Mouse (Mus musculus) stomach, embryonic 15.5 days (tissue): ENCODE data around the gene Gucy2f. TPM values are rescaled to one million over a fixed set of nuclear protein-coding genes. Genes with fewer than 3 reads are reported as not detected.
"Not testable (repeated sequence)": the region's sequence is repeated elsewhere in the genome, so short reads cannot be mapped to it uniquely, and the experiment has no call there.

ENCODE experiments used
- ATAC-seq: fragments of 200-750 bp; cut with Nextera tagmentation; 2 replicates; pipeline ENCODE4 v1.8.0; 2017; ENCODE audit warnings: low read depth, moderate number of reproducible peaks, moderate TSS enrichment; ENCODE audit not compliant: insufficient read depth, low FRiP score
- H3K27ac ChIP-seq: fragments of 300-500 bp; sonication (generic); 2 replicates; pipeline ENCODE4 v1.5.1; 2015; ENCODE audit warnings: mild to moderate bottlenecking, inconsistent platforms
- H3K27me3 ChIP-seq: fragments of 300-500 bp; sonication (generic); replicated peaks from 2 replicates; pipeline ENCODE4 v1.6.1; 2015; ENCODE audit warnings: inconsistent platforms
- H3K36me3 ChIP-seq: fragments of 300-500 bp; sonication (generic); 2 replicates; pipeline ENCODE4 v1.6.1; 2015; ENCODE audit warnings: inconsistent platforms
- H3K4me1 ChIP-seq: fragments of 300-500 bp; sonication (generic); 2 replicates; pipeline ENCODE4 v1.6.1; 2015; ENCODE audit warnings: inconsistent platforms
- H3K4me2 ChIP-seq: fragments of 300-500 bp; sonication (generic); 2 replicates; pipeline ENCODE4 v1.6.1; 2015; ENCODE audit warnings: mild to moderate bottlenecking, inconsistent platforms
- H3K4me3 ChIP-seq: fragments of 300-500 bp; sonication (generic); replicated peaks from 2 replicates; pipeline ENCODE4 v1.5.1; 2015; ENCODE audit warnings: inconsistent platforms
- H3K9ac ChIP-seq: fragments of 300-500 bp; sonication (generic); 2 replicates; pipeline ENCODE4 v1.6.1; 2015; ENCODE audit warnings: inconsistent platforms
- H3K9me3 ChIP-seq: fragments of 300-500 bp; sonication (generic); 2 replicates; pipeline ENCODE4 v1.6.1; 2016; ENCODE audit warnings: inconsistent platforms
- WGBS: fragments of 180-500 bp; shearing (Covaris S2); methylation state at CpG from one replicate; pipeline ENCODE4 v1.1.7; 2015; 5-methylcytosine and 5-hydroxymethylcytosine counted together
- polyA plus RNA-seq: library from polyadenylated mRNA; unstranded; fragments of >200 nt; fragmentation: Nextera tagmentation; extraction: Ambion mirVana; gene quantifications from 2 replicates; pipeline ENCODE4 v1.2.1, GENCODE M21; 2015

Gene Gucy2f
- 0.03 and 0.08 TPM in 2 replicates for polyA plus RNA-seq

GRCm38 (mm10) chrX:142196831-142197230 is at the start of gene Gucy2f:
Gucy2f (minus strand) TSS chrX:142196931.
- WGBS: 41% methylated on average over 5 of the region's 5 CpGs
- Histone ChIP-seq H3K27me3 (no peaks in the 10 kb centered on the region), H3K4me2 (no peak within 1 kb of the TSS), H3K9me3 (no peaks in the 10 kb centered on the region), H3K27ac (no peak within 1 kb of the TSS), H3K36me3 (no peaks in the 10 kb centered on the region), H3K9ac (no peak within 1 kb of the TSS), H3K4me1 (no peaks in the 10 kb centered on the region), H3K4me3 (no peak within 1 kb of the TSS)
- ATAC-seq: no peak

DNA sequence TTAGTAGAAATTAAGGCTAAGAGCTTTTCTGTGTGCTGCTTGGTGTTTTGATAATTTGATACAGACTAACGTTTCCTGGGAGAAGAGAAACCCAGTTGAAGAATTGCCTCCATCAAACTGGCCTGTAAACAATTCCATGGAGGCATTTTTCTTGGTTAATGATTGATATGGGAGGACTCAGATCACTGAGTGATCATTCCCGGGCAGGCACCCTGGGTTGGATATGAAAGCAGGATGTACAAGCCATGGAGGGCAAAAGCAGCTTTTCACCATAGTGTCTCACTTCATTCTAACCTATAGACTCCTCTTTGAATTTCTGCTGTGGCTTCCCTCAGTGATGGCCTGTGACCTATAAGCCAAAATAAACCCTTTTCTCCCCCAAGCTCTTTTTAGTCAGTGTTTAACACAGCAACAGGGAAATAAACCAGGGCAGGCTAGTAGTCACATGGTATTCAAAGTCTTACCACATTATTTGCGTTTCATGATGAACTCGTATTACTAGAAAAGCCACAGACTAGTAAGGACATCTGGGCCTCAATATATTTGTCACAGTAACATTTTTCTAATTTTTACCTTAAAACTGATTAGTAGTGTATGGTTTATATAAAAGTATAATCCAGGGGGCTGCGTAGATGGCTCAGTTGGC is 49.1 kb upstream of the Gucy2f start:
- Histone ChIP-seq H3K4me2 (no peak overlapping the region), H3K27ac (no peak overlapping the region), H3K36me3 (no peaks in the 10 kb centered on the region), H3K9me3 (no peaks in the 10 kb centered on the region), H3K4me1 (no peaks in the 10 kb centered on the region), H3K9ac (no peak overlapping the region), H3K27me3 (no peaks in the 10 kb centered on the region), H3K4me3 (no peak overlapping the region)
- ATAC-seq: no peak
- 67% methylated on average over 5 of the region's 5 CpGs for WGBS

- WGBS: 49% methylated on average over 2 of the region's 2 CpGs
Observed at GRCm38 (mm10) chrX:142237101-142237500, 40.4 kb upstream of the Gucy2f start.

GRCm38 (mm10) chrX:142236146-142236545 is 39.4 kb upstream of the Gucy2f start:
- WGBS: 77% methylated on average over 1 of the region's 1 CpGs
- not testable (repeated sequence) for H3K36me3 ChIP-seq

More at GRCm38 (mm10) chrX:142237101-142237500, 40.4 kb upstream of the Gucy2f start:
- Histone ChIP-seq H3K27ac (no peak overlapping the region), H3K36me3 (no peaks in the 10 kb centered on the region), H3K4me3 (no peak overlapping the region), H3K4me2 (no peak overlapping the region), H3K9me3 (no peaks in the 10 kb centered on the region), H3K9ac (no peak overlapping the region), H3K27me3 (no peaks in the 10 kb centered on the region), H3K4me1 (no peaks in the 10 kb centered on the region)
- ATAC-seq: no peak

DNA sequence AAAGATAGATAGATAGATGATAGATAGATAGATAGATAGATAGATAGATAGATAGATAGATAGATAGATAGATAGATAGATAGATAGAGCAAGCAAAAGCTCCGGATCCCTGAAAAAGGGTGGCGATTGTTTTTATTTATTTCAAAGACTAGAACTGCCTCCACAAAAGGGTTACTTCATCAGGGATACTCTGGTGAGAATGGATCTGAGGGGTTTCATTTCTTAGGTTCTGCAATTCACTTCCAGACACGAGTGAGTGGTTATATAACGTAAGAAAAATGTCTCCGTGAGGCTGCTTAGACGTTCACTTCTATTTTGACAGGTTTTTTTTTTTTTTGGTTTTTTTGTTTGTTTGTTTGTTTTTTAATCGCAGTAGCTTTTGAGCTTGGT is 32.0 kb upstream of the Gucy2f start:
- Histone ChIP-seq H3K9me3 (no peaks in the 10 kb centered on the region), H3K9ac (no peak overlapping the region), H3K36me3 (no peaks in the 10 kb centered on the region), H3K4me2 (peak overlapping the region; percentile 42; the same call in 1 of the 2 replicates), H3K4me3 (peak overlapping the region; percentile 54), H3K27me3 (no peaks in the 10 kb centered on the region), H3K4me1 (no peaks in the 10 kb centered on the region), H3K27ac (no peak overlapping the region)
- ATAC-seq: no peak
- 33% methylated on average over 7 of the region's 7 CpGs for WGBS

More at GRCm38 (mm10) chrX:142236146-142236545, 39.4 kb upstream of the Gucy2f start:
- H3K4me2 ChIP-seq, H3K4me3 ChIP-seq, ATAC-seq, H3K27ac ChIP-seq, H3K9me3 ChIP-seq, H3K27me3 ChIP-seq, H3K9ac ChIP-seq, H3K4me1 ChIP-seq: not testable (repeated sequence)

GRCm38 (mm10) chrX:142228055-142228768 is 31.5 kb upstream of the Gucy2f start:
- Histone ChIP-seq H3K4me2 (peak overlapping the region; percentile 52), H3K27me3 (no peaks in the 10 kb centered on the region), H3K27ac (peak overlapping the region; percentile 92), H3K4me1 (no peaks in the 10 kb centered on the region), H3K4me3 (peak overlapping the region; percentile 54), H3K9ac (no peak overlapping the region), H3K9me3 (no peaks in the 10 kb centered on the region), H3K36me3 (no peaks in the 10 kb centered on the region)
- 20% methylated on average over 26 of the region's 42 CpGs for WGBS
- peak; percentile 95 for ATAC-seq

- Histone ChIP-seq H3K4me1 (no peaks in the 10 kb centered on the region), H3K4me2 (peak overlapping the region; percentile 52), H3K4me3 (peak overlapping the region; percentile 54), H3K27me3 (no peaks in the 10 kb centered on the region), H3K9me3 (no peaks in the 10 kb centered on the region), H3K36me3 (no peaks in the 10 kb centered on the region), H3K27ac (peak overlapping the region; percentile 92), H3K9ac (no peak overlapping the region)
- WGBS: 22% methylated on average over 15 of the region's 15 CpGs
- ATAC-seq: no peak; the same call in 1 of the 2 replicates
Observed at GRCm38 (mm10) chrX:142227398-142228054, 30.8 kb upstream of the Gucy2f start.

DNA sequence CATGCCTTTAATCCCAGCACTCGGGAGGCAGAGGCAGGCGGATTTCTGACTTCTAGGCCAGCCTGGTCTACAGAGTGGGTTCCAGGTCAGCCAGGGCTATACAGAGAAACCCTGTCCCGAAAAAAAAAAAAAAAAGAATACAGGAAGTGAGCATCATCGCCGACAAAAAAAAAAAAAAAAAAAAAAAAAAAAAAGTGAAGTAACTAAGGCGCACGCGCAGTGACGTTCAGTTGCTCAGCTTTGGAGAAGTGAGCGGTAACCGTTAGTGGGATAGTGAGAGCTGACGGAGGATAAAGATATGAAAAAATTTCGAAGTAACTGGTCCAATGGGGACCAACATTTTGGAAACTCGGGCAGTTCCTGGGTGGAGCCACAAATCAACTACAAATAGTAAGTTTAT is 29.8 kb upstream of the Gucy2f start, which contains the start of gene Nxt2:
TSS of gene Nxt2 (plus strand) at position 229 of the 400 bp plus-strand sequence.
- Histone ChIP-seq H3K36me3 (no peaks in the 10 kb centered on the region), H3K9ac (no peak within 1 kb of the TSS), H3K4me3 (peak within 1 kb of the TSS; percentile 54), H3K27ac (peak within 1 kb of the TSS; percentile 51; the same call in 1 of the 2 replicates), H3K4me2 (peak within 1 kb of the TSS; percentile 52), H3K4me1 (no peaks in the 10 kb centered on the region), H3K27me3 (no peaks in the 10 kb centered on the region), H3K9me3 (no peaks in the 10 kb centered on the region)
- no peak for ATAC-seq
- 84% methylated on average over 14 of the region's 14 CpGs for WGBS

DNA sequence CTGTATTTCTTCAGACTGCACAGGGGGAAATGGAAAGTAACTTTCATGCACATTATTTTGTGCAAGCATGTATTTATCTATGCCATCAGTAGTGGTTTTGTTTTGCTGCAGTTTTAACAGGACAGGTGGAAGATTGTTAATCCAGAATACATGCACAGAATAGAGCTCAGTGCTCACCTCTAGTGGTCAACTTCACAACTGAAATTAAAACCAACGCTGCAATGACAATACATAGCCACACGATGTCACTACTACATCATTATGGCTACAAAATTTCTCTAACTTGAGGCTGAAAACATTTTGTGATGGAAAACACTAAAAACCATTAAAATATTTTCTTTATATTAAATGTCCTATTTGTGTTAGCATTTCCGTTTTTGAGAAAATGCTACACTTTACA is 3.6 kb upstream of the Gucy2f start:
- Histone ChIP-seq H3K4me1 (no peaks in the 10 kb centered on the region), H3K9ac (no peak overlapping the region), H3K4me2 (no peak overlapping the region), H3K4me3 (no peak overlapping the region), H3K36me3 (no peaks in the 10 kb centered on the region), H3K27me3 (no peaks in the 10 kb centered on the region), H3K9me3 (no peaks in the 10 kb centered on the region), H3K27ac (no peak overlapping the region)
- no peak for ATAC-seq
- WGBS: 13% methylated on average over 3 of the region's 3 CpGs

DNA sequence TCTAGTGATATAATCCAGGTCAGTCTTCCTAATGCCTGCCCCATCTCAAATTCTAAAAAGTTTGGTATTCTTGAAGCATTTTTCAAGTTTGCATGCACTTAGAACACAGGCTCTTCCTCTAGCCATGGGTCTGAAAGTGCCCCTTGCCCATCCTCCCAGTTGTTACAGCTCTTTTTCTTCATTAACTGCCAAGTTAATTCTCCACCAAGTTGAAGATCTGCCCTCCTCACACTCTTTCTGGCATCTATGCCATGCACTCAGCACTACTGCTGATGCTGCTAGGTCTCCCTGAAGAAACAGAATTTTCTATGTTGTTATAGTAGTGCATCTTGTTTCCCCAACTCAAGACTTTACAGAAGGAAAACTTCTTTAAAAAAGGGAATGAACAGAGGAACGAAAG is 1.2 kb downstream of the Gucy2f start:
- H3K4me2 ChIP-seq: no peak overlapping the region

DNA sequence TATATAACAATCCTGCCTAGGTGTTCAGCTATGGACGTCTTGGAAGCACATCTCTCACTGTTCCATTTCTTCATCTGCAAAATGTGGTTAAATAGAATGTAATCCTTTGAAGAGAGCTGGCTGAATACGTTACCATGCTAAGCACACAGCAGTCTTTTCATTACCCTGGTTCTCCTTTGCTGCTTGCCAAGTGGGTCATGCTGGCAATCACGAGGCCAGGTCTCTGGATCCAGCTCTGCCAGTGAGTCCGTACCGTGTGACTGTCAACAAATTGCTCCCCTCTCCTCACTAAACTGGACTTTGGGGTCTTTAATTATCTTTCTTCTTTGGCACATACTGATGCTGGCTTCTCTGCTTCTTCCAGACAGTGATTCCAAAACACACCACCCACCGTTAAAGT is 2.3 kb downstream of the Gucy2f start:
- Histone ChIP-seq H3K9me3 (no peaks in the 10 kb centered on the region), H3K27me3 (no peaks in the 10 kb centered on the region), H3K4me3 (no peak overlapping the region), H3K9ac (no peak overlapping the region), H3K4me1 (no peaks in the 10 kb centered on the region), H3K4me2 (no peak overlapping the region), H3K27ac (no peak overlapping the region), H3K36me3 (no peaks in the 10 kb centered on the region)
- no peak for ATAC-seq
- WGBS: 65% methylated on average over 6 of the region's 6 CpGs

More for the DNA sequence above, 1.2 kb downstream of the Gucy2f start:
- no peaks in the 10 kb centered on the region for H3K36me3 ChIP-seq
- no peaks in the 10 kb centered on the region for H3K9me3 ChIP-seq
- ATAC-seq: no peak
- WGBS: 59% methylated on average over 1 of the region's 1 CpGs
- H3K4me1 ChIP-seq: no peaks in the 10 kb centered on the region
- no peak overlapping the region for H3K27ac ChIP-seq
- no peak overlapping the region for H3K4me3 ChIP-seq
- H3K9ac ChIP-seq: no peak overlapping the region
- no peaks in the 10 kb centered on the region for H3K27me3 ChIP-seq

- Histone ChIP-seq H3K27me3 (no peaks in the 10 kb centered on the region), H3K4me3 (no peak overlapping the region), H3K27ac (no peak overlapping the region), H3K4me2 (no peak overlapping the region), H3K4me1 (no peaks in the 10 kb centered on the region), H3K36me3 (no peaks in the 10 kb centered on the region), H3K9me3 (no peaks in the 10 kb centered on the region), H3K9ac (no peak overlapping the region)
- no peak for ATAC-seq
- whole genome bisulfite sequencing: 81% methylated on average over 2 of the region's 2 CpGs
Observed at GRCm38 (mm10) chrX:142190355-142190754, 6.4 kb downstream of the Gucy2f start.
